Mouse (Mus musculus): ENCODE data around the gene Faim. TPM values are rescaled to one million over a fixed set of nuclear protein-coding genes. Genes with fewer than 3 reads are reported as not detected.

Gene Faim
- polyA plus RNA-seq (2015; fragmentation: Nextera tagmentation; extraction: Ambion mirVana) = 8.0 and 10.3 TPM in 2 replicates

- Histone ChIP-seq H3K4me1 (ENCODE audit: control insufficient read depth, low read depth, low read length) (peaks cover 8% of the 10 kb centered on the region), H3K27me3 (ENCODE audit: control insufficient read depth, insufficient read depth, low read depth, low read length) (peaks cover 13% of the 10 kb centered on the region), H3K4me2 (ENCODE audit: low read depth, low read length) (peak within 1 kb of the TSS; percentile 98), H3K9ac (ENCODE audit: low read depth, low read length) (peak within 1 kb of the TSS; percentile 74), H3K27ac (ENCODE audit: low read length) (no peak within 1 kb of the TSS), H3K4me3 (ENCODE audit: low read depth, low read length) (peak within 1 kb of the TSS; percentile 73), H3K36me3 (ENCODE audit: control insufficient read depth, insufficient read depth) (no peaks in the 10 kb centered on the region), H3K9me3 (replicated peaks; ENCODE audit: control insufficient read depth, low read length) (no peaks in the 10 kb centered on the region)
- WGBS (ENCODE audit: insufficient replicate concordance) = 2% methylated on average over 45 of the region's 45 CpGs
- ATAC-seq (ENCODE audit: low read depth) = peak; percentile 99
Observed at GRCm38 (mm10) chr9:98985800-98986475, at the start of gene Faim. Faim (plus strand) TSS chr9:98986373.

GRCm38 (mm10) chr9:98939290-98939689 lies 46.9 kb upstream of the Faim start:
- ATAC-seq (ENCODE audit: low read depth) = no peak

GRCm38 (mm10) chr9:98952171-98953050 lies 33.8 kb upstream of the Faim start:
- peaks cover 78% of the 10 kb centered on the region for H3K27me3 ChIP-seq (ENCODE audit: control insufficient read depth, insufficient read depth, low read depth, low read length)
- no peaks in the 10 kb centered on the region for H3K36me3 ChIP-seq (ENCODE audit: control insufficient read depth, insufficient read depth)
- H3K4me3 ChIP-seq (ENCODE audit: low read depth, low read length) = no peak overlapping the region
- H3K4me1 ChIP-seq (ENCODE audit: control insufficient read depth, low read depth, low read length) = peaks cover 8% of the 10 kb centered on the region
- no peak for ATAC-seq (ENCODE audit: low read depth)
- no peaks in the 10 kb centered on the region for H3K9me3 ChIP-seq (replicated peaks; ENCODE audit: control insufficient read depth, low read length)
- WGBS (ENCODE audit: insufficient replicate concordance) = 2% methylated on average over 40 of the region's 40 CpGs
- H3K27ac ChIP-seq (ENCODE audit: low read length) = no peak overlapping the region
- no peak overlapping the region for H3K9ac ChIP-seq (ENCODE audit: low read depth, low read length)
- H3K4me2 ChIP-seq (ENCODE audit: low read depth, low read length) = no peak overlapping the region

More at GRCm38 (mm10) chr9:98939290-98939689, 46.9 kb upstream of the Faim start:
- H3K27ac ChIP-seq (ENCODE audit: low read length) = no peak overlapping the region
- H3K4me2 ChIP-seq (ENCODE audit: low read depth, low read length) = no peak overlapping the region
- no peaks in the 10 kb centered on the region for H3K36me3 ChIP-seq (ENCODE audit: control insufficient read depth, insufficient read depth)
- H3K27me3 ChIP-seq (ENCODE audit: control insufficient read depth, insufficient read depth, low read depth, low read length) = peaks cover 2% of the 10 kb centered on the region; the same call in 1 of the 2 replicates
- H3K9ac ChIP-seq (ENCODE audit: low read depth, low read length) = no peak overlapping the region
- WGBS (ENCODE audit: insufficient replicate concordance) = 9% methylated on average over 2 of the region's 2 CpGs
- H3K4me1 ChIP-seq (ENCODE audit: control insufficient read depth, low read depth, low read length) = no peaks in the 10 kb centered on the region
- no peaks in the 10 kb centered on the region for H3K9me3 ChIP-seq (replicated peaks; ENCODE audit: control insufficient read depth, low read length)
- H3K4me3 ChIP-seq (ENCODE audit: low read depth, low read length) = no peak overlapping the region

- Histone ChIP-seq H3K9me3 (replicated peaks; ENCODE audit: control insufficient read depth, low read length) (no peaks in the 10 kb centered on the region), H3K4me1 (ENCODE audit: control insufficient read depth, low read depth, low read length) (peaks cover 8% of the 10 kb centered on the region), H3K27ac (ENCODE audit: low read length) (no peak overlapping the region), H3K4me3 (ENCODE audit: low read depth, low read length) (no peak overlapping the region), H3K27me3 (ENCODE audit: control insufficient read depth, insufficient read depth, low read depth, low read length) (peaks cover 87% of the 10 kb centered on the region), H3K4me2 (ENCODE audit: low read depth, low read length) (no peak overlapping the region), H3K36me3 (ENCODE audit: control insufficient read depth, insufficient read depth) (no peaks in the 10 kb centered on the region), H3K9ac (ENCODE audit: low read depth, low read length) (no peak overlapping the region)
- 7% methylated on average over 4 of the region's 4 CpGs for WGBS (ENCODE audit: insufficient replicate concordance)
- ATAC-seq (ENCODE audit: low read depth) = no peak
Observed at GRCm38 (mm10) chr9:98953291-98953690, 32.9 kb upstream of the Faim start.

GRCm38 (mm10) chr9:98953830-98954229 lies 32.3 kb upstream of the Faim start:
- no peak overlapping the region for H3K9ac ChIP-seq (ENCODE audit: low read depth, low read length)
- no peaks in the 10 kb centered on the region for H3K9me3 ChIP-seq (replicated peaks; ENCODE audit: control insufficient read depth, low read length)
- H3K27me3 ChIP-seq (ENCODE audit: control insufficient read depth, insufficient read depth, low read depth, low read length) = peaks cover 93% of the 10 kb centered on the region
- no peaks in the 10 kb centered on the region for H3K36me3 ChIP-seq (ENCODE audit: control insufficient read depth, insufficient read depth)
- H3K4me1 ChIP-seq (ENCODE audit: control insufficient read depth, low read depth, low read length) = peaks cover 8% of the 10 kb centered on the region
- no peak overlapping the region for H3K4me2 ChIP-seq (ENCODE audit: low read depth, low read length)
- H3K27ac ChIP-seq (ENCODE audit: low read length) = no peak overlapping the region
- WGBS (ENCODE audit: insufficient replicate concordance) = 4% methylated on average over 9 of the region's 9 CpGs
- H3K4me3 ChIP-seq (ENCODE audit: low read depth, low read length) = no peak overlapping the region
- no peak for ATAC-seq (ENCODE audit: low read depth)

GRCm38 (mm10) chr9:98954391-98955102 lies 31.6 kb upstream of the Faim start:
- ATAC-seq (ENCODE audit: low read depth) = no peak
- Histone ChIP-seq H3K4me2 (ENCODE audit: low read depth, low read length) (peak overlapping the region; percentile 43), H3K9me3 (replicated peaks; ENCODE audit: control insufficient read depth, low read length) (no peaks in the 10 kb centered on the region), H3K4me1 (ENCODE audit: control insufficient read depth, low read depth, low read length) (peaks cover 8% of the 10 kb centered on the region), H3K9ac (ENCODE audit: low read depth, low read length) (no peak overlapping the region), H3K4me3 (ENCODE audit: low read depth, low read length) (peak overlapping the region; percentile 35), H3K36me3 (ENCODE audit: control insufficient read depth, insufficient read depth) (no peaks in the 10 kb centered on the region), H3K27me3 (ENCODE audit: control insufficient read depth, insufficient read depth, low read depth, low read length) (peaks cover 96% of the 10 kb centered on the region), H3K27ac (ENCODE audit: low read length) (no peak overlapping the region)
- 2% methylated on average over 33 of the region's 33 CpGs for WGBS (ENCODE audit: insufficient replicate concordance)

- Histone ChIP-seq H3K27ac (ENCODE audit: low read length) (no peak within 1 kb of the TSS), H3K36me3 (ENCODE audit: control insufficient read depth, insufficient read depth) (no peaks in the 10 kb centered on the region), H3K4me2 (ENCODE audit: low read depth, low read length) (peak within 1 kb of the TSS; percentile 43), H3K4me3 (ENCODE audit: low read depth, low read length) (peak within 1 kb of the TSS; percentile 35), H3K4me1 (ENCODE audit: control insufficient read depth, low read depth, low read length) (peaks cover 8% of the 10 kb centered on the region), H3K9ac (ENCODE audit: low read depth, low read length) (no peak within 1 kb of the TSS), H3K9me3 (replicated peaks; ENCODE audit: control insufficient read depth, low read length) (no peaks in the 10 kb centered on the region), H3K27me3 (ENCODE audit: control insufficient read depth, insufficient read depth, low read depth, low read length) (peaks cover 100% of the 10 kb centered on the region)
- 2% methylated on average over 56 of the region's 58 CpGs for WGBS (ENCODE audit: insufficient replicate concordance)
- no peak for ATAC-seq (ENCODE audit: low read depth)
Observed at GRCm38 (mm10) chr9:98955103-98955715, 31.0 kb upstream of the Faim start, which contains the start of gene Foxl2. Foxl2 (plus strand) TSS chr9:98955288.

GRCm38 (mm10) chr9:98955716-98956224 lies 30.4 kb upstream of the Faim start:
- no peaks in the 10 kb centered on the region for H3K9me3 ChIP-seq (replicated peaks; ENCODE audit: control insufficient read depth, low read length)
- H3K4me2 ChIP-seq (ENCODE audit: low read depth, low read length) = peak overlapping the region; percentile 43
- no peak for ATAC-seq (ENCODE audit: low read depth)
- H3K27me3 ChIP-seq (ENCODE audit: control insufficient read depth, insufficient read depth, low read depth, low read length) = peaks cover 100% of the 10 kb centered on the region
- H3K36me3 ChIP-seq (ENCODE audit: control insufficient read depth, insufficient read depth) = no peaks in the 10 kb centered on the region
- no peak overlapping the region for H3K27ac ChIP-seq (ENCODE audit: low read length)
- peaks cover 8% of the 10 kb centered on the region for H3K4me1 ChIP-seq (ENCODE audit: control insufficient read depth, low read depth, low read length)
- H3K9ac ChIP-seq (ENCODE audit: low read depth, low read length) = no peak overlapping the region
- WGBS (ENCODE audit: insufficient replicate concordance) = under 1% methylated on average over 60 of the region's 60 CpGs
- H3K4me3 ChIP-seq (ENCODE audit: low read depth, low read length) = peak overlapping the region; percentile 35

All from liver, embryonic 16.5 days (tissue).